Mouse (Mus musculus) small intestine, adult 2 months (tissue): Measurements from ENCODE around the gene Txnip. TPM values are rescaled to one million over a fixed set of nuclear protein-coding genes. Genes with fewer than 3 reads are reported as not detected.
A peak's percentile ranks its signal among the peaks of the same experiment; 100 is the strongest.

Experiments used
- H3K27ac ChIP-seq: fragments of 200-500 bp; 2 replicates; pipeline ENCODE4 v1.5.1; 2012; ENCODE audit warnings: low read depth, low read length, control low read depth, inconsistent platforms; ENCODE audit not compliant: insufficient read depth
- H3K27me3 ChIP-seq: fragments of 200-500 bp; 2 replicates; pipeline ENCODE4 v1.6.1; 2012; ENCODE audit warnings: mild to moderate bottlenecking, moderate library complexity, low read length, inconsistent platforms; ENCODE audit not compliant: control insufficient read depth, insufficient read depth
- H3K36me3 ChIP-seq: fragments of 200-500 bp; 2 replicates; pipeline ENCODE4 v1.6.1; 2012; ENCODE audit warnings: mild to moderate bottlenecking, low read length, control low read depth, inconsistent platforms; ENCODE audit not compliant: control insufficient read depth, insufficient read depth
- H3K4me1 ChIP-seq: fragments of 200-500 bp; 2 replicates; pipeline ENCODE4 v1.6.1; 2012; ENCODE audit warnings: low read length, inconsistent platforms, mixed read lengths; ENCODE audit not compliant: control insufficient read depth, insufficient read depth, insufficient read length
- H3K4me3 ChIP-seq: fragments of 200-500 bp; 2 replicates; pipeline ENCODE4 v1.5.1; 2012; ENCODE audit warnings: low read depth, mild to moderate bottlenecking, control low read depth, inconsistent platforms, low read length, moderate library complexity
- CTCF ChIP-seq: fragments of 200-500 bp; IDR thresholded peaks from 2 replicates; pipeline ENCODE4 v1.5.1; 2012; ENCODE audit warnings: low read depth, mild to moderate bottlenecking, control low read depth, inconsistent platforms, low read length, moderate library complexity, mixed read lengths; ENCODE audit not compliant: insufficient replicate concordance, insufficient read length; ENCODE audit errors: extremely low read depth
- POLR2A ChIP-seq: fragments of 200-500 bp; IDR thresholded peaks from 2 replicates; pipeline ENCODE4 v1.6.1; 2012; ENCODE audit warnings: low read depth, mild to moderate bottlenecking, control low read depth, inconsistent platforms, low read length, moderate library complexity
- WGBS: fragments of 180-500 bp; shearing (Covaris S2); methylation state at CpG from one replicate; pipeline ENCODE4 v1.1.7; 2018; 5-methylcytosine and 5-hydroxymethylcytosine counted together
- polyA plus RNA-seq: library from polyadenylated mRNA; depleted of rRNA; stranded (reverse); fragments of >200 nt; gene quantifications from 2 replicates; pipeline ENCODE4 v1.2.3, GENCODE M21; 2012

The Txnip gene
- polyA plus RNA-seq, 1 experiment = 384 TPM

GRCm38 (mm10) chr3:96551890-96552289 is 5.9 kb upstream of the Txnip start:
- Histone ChIP-seq H3K4me1 (peaks cover 10% of the 10 kb centered on the region), H3K36me3 (no peaks in the 10 kb centered on the region), H3K4me3 (no peak overlapping the region), H3K27me3 (no peaks in the 10 kb centered on the region), H3K27ac (peak overlapping the region; percentile 61)
- WGBS = 19% methylated on average over 7 of the region's 7 CpGs
- TF ChIP-seq POLR2A (no peak), CTCF (no peak)

GRCm38 (mm10) chr3:96553601-96554000 is 4.2 kb upstream of the Txnip start:
- H3K4me1 ChIP-seq = peaks cover 10% of the 10 kb centered on the region
- H3K27ac ChIP-seq = peak overlapping the region; percentile 95; the same call in 1 of the 2 replicates
- H3K36me3 ChIP-seq = peaks cover under 1% of the 10 kb centered on the region
- no peak overlapping the region for H3K4me3 ChIP-seq
- no peaks in the 10 kb centered on the region for H3K27me3 ChIP-seq
- WGBS = 23% methylated on average over 6 of the region's 6 CpGs
- TF ChIP-seq POLR2A = no peak
- TF ChIP-seq CTCF = no peak

GRCm38 (mm10) chr3:96554251-96554650 is 3.5 kb upstream of the Txnip start:
- peak overlapping the region; percentile 95 for H3K27ac ChIP-seq

GRCm38 (mm10) chr3:96555041-96555596 is 2.6 kb upstream of the Txnip start:
- peak overlapping the region; percentile 95 for H3K27ac ChIP-seq
- H3K4me3 ChIP-seq = no peak overlapping the region
- no peak; the same call in 1 of the 2 replicates for TF ChIP-seq POLR2A
- TF ChIP-seq CTCF = no peak
- WGBS = 13% methylated on average over 12 of the region's 12 CpGs
- H3K36me3 ChIP-seq = peaks cover 15% of the 10 kb centered on the region
- H3K27me3 ChIP-seq = no peaks in the 10 kb centered on the region
- H3K4me1 ChIP-seq = peaks cover 10% of the 10 kb centered on the region

More at GRCm38 (mm10) chr3:96554251-96554650, 3.5 kb upstream of the Txnip start:
- no peak for TF ChIP-seq POLR2A
- TF ChIP-seq CTCF = no peak
- H3K4me3 ChIP-seq = no peak overlapping the region
- no peaks in the 10 kb centered on the region for H3K27me3 ChIP-seq
- whole genome bisulfite sequencing = 42% methylated on average over 6 of the region's 6 CpGs
- H3K4me1 ChIP-seq = peaks cover 10% of the 10 kb centered on the region
- peaks cover 6% of the 10 kb centered on the region for H3K36me3 ChIP-seq

- Histone ChIP-seq H3K36me3 (peaks cover 25% of the 10 kb centered on the region), H3K27ac (peak overlapping the region; percentile 95), H3K4me1 (peaks cover 10% of the 10 kb centered on the region), H3K4me3 (no peak overlapping the region), H3K27me3 (no peaks in the 10 kb centered on the region)
- no peak for TF ChIP-seq POLR2A
- no peak for TF ChIP-seq CTCF
- WGBS = 25% methylated on average over 15 of the region's 15 CpGs
Measured at GRCm38 (mm10) chr3:96555999-96556614, 1.6 kb upstream of the Txnip start.

GRCm38 (mm10) chr3:96556651-96557635 is 814 bp upstream of the Txnip start:
- Histone ChIP-seq H3K36me3 (peaks cover 31% of the 10 kb centered on the region), H3K4me3 (peak overlapping the region; percentile 66), H3K4me1 (peaks cover 7% of the 10 kb centered on the region), H3K27me3 (no peaks in the 10 kb centered on the region), H3K27ac (peak overlapping the region; percentile 99)
- 1% methylated on average over 22 of the region's 22 CpGs for WGBS
- no peak for TF ChIP-seq CTCF
- no peak for TF ChIP-seq POLR2A
